25 mouse cellular contexts compared by ENCODE assay signal in genomic region chr9:78559479-78559878, GRCm38 (mm10). TPM values are rescaled to one million over a fixed set of nuclear protein-coding genes. Genes with fewer than 3 reads are reported as not detected.
DNase-seq lines count a peak whose midpoint lies in the region; ATAC-seq and TF ChIP-seq lines count a peak whose summit lies in the region.
"Had no signal": no experiment of that assay in that cellular context is flagged by ENCODE, and none has a peak within 500 bp of the region (broad histone marks: within the 10 kb centered on the region; RNA-seq: fewer than 3 reads in every experiment).

No protein-coding gene starts in this region.

- no peaks in the 10 kb centered on the region for H3K4me1 ChIP-seq in liver, postnatal 0 days (ENCODE audit: insufficient read depth)
- peaks cover 21% of the 10 kb centered on the region for H3K4me1 ChIP-seq in liver, embryonic 12.5 days
- H3K4me1 ChIP-seq in liver, embryonic 15.5 days (replicated peaks), result peaks cover 12% of the 10 kb centered on the region
- H3K4me1 ChIP-seq in forebrain, embryonic 13.5 days, result no peaks in the 10 kb centered on the region
- H3K4me1 ChIP-seq: embryonic facial prominence, embryonic 12.5 days; embryonic facial prominence, embryonic 15.5 days; forebrain, embryonic 15.5 days; hindbrain, embryonic 12.5 days; hindbrain, embryonic 15.5 days had no signal

- H3K4me3 ChIP-seq in liver, postnatal 0 days (ENCODE audit: low read depth, low read length), result no peak overlapping the region
- no peak overlapping the region for H3K4me3 ChIP-seq in liver, embryonic 12.5 days
- no peak overlapping the region for H3K4me3 ChIP-seq in liver, embryonic 15.5 days (replicated peaks)
- H3K4me3 ChIP-seq in forebrain, embryonic 13.5 days, result no peak overlapping the region
- H3K4me3 ChIP-seq: embryonic facial prominence, embryonic 12.5 days; embryonic facial prominence, embryonic 15.5 days; forebrain, embryonic 15.5 days; heart, adult 2 months; hindbrain, embryonic 12.5 days; hindbrain, embryonic 15.5 days had no signal

- no peaks in the 10 kb centered on the region for H3K9me3 ChIP-seq in liver, postnatal 0 days (ENCODE audit: low read length)
- H3K9me3 ChIP-seq in liver, embryonic 12.5 days (replicated peaks), result no peaks in the 10 kb centered on the region
- H3K9me3 ChIP-seq in liver, embryonic 15.5 days (replicated peaks), result no peaks in the 10 kb centered on the region
- H3K9me3 ChIP-seq in forebrain, embryonic 13.5 days (replicated peaks), result no peaks in the 10 kb centered on the region
- H3K9me3 ChIP-seq: embryonic facial prominence, embryonic 12.5 days; embryonic facial prominence, embryonic 15.5 days; forebrain, embryonic 15.5 days; hindbrain, embryonic 12.5 days; hindbrain, embryonic 15.5 days had no signal

- 0 out of 2 replicates have a peak, but pooled peaks cover 3% of the 10 kb centered on the region for H3K36me3 ChIP-seq in liver, postnatal 0 days (replicated peaks; ENCODE audit: insufficient read depth, low read length)
- no peaks in the 10 kb centered on the region; the same call in 1 of the 2 replicates for H3K36me3 ChIP-seq in liver, embryonic 12.5 days
- H3K36me3 ChIP-seq in liver, embryonic 15.5 days (replicated peaks), result no peaks in the 10 kb centered on the region
- H3K36me3 ChIP-seq in forebrain, embryonic 13.5 days (ENCODE audit: poor library complexity, severe bottlenecking), result peaks cover 5% of the 10 kb centered on the region; the same call in 1 of the 2 replicates

- 61% methylated on average over 4 of the region's 4 CpGs for WGBS in liver, postnatal 0 days (ENCODE audit: insufficient replicate concordance)
- WGBS in liver, embryonic 12.5 days (ENCODE audit: insufficient replicate concordance), result 40% methylated on average over 4 of the region's 4 CpGs
- 31% methylated on average over 4 of the region's 4 CpGs for WGBS in liver, embryonic 15.5 days (ENCODE audit: insufficient replicate concordance)
- 90% methylated on average over 4 of the region's 4 CpGs for WGBS in forebrain, embryonic 13.5 days

- TF ChIP-seq EP300 in liver, postnatal 0 days (IDR thresholded peaks at IDR 0.05; ENCODE audit: low read depth), result no peak

- H3K27me3 ChIP-seq in liver, postnatal 0 days (ENCODE audit: insufficient read depth, low read length), result no peaks in the 10 kb centered on the region
- no peaks in the 10 kb centered on the region for H3K27me3 ChIP-seq in liver, embryonic 12.5 days (replicated peaks)
- no peaks in the 10 kb centered on the region for H3K27me3 ChIP-seq in liver, embryonic 15.5 days
- no peaks in the 10 kb centered on the region for H3K27me3 ChIP-seq in forebrain, embryonic 13.5 days
- H3K27me3 ChIP-seq: embryonic facial prominence, embryonic 12.5 days; embryonic facial prominence, embryonic 15.5 days; forebrain, embryonic 15.5 days; hindbrain, embryonic 12.5 days; hindbrain, embryonic 15.5 days; Patski had no signal

- no peak overlapping the region for H3K4me2 ChIP-seq in liver, postnatal 0 days (ENCODE audit: low read depth, low read length)
- H3K4me2 ChIP-seq in liver, embryonic 12.5 days, result no peak overlapping the region
- H3K4me2 ChIP-seq in liver, embryonic 15.5 days, result no peak overlapping the region
- no peak overlapping the region for H3K4me2 ChIP-seq in forebrain, embryonic 13.5 days
- H3K4me2 ChIP-seq: embryonic facial prominence, embryonic 12.5 days; embryonic facial prominence, embryonic 15.5 days; forebrain, embryonic 15.5 days; heart, embryonic 11.5 days; hindbrain, embryonic 12.5 days; hindbrain, embryonic 15.5 days had no signal

- TF ChIP-seq CTCF in liver, postnatal 0 days (IDR thresholded peaks at IDR 0.05; ENCODE audit: low read depth), result no peak

- no peak overlapping the region for H3K9ac ChIP-seq in liver, postnatal 0 days (replicated peaks)
- no peak overlapping the region for H3K9ac ChIP-seq in liver, embryonic 12.5 days
- no peak overlapping the region for H3K9ac ChIP-seq in liver, embryonic 15.5 days
- no peak overlapping the region for H3K9ac ChIP-seq in forebrain, embryonic 13.5 days
- H3K9ac ChIP-seq: embryonic facial prominence, embryonic 12.5 days; embryonic facial prominence, embryonic 15.5 days; forebrain, embryonic 15.5 days; hindbrain, embryonic 12.5 days; hindbrain, embryonic 15.5 days had no signal

- peak; percentile 9 for DNase-seq in liver
- DNase-seq in liver, postnatal 0 days, result no peak
- DNase-seq in heart, adult 8-10 months (ENCODE audit: low spot score), result no peak
- no peak for DNase-seq in right cerebral cortex, postnatal 10 days (ENCODE audit: low spot score in 2 of 2)
- DNase-seq: adrenal gland, postnatal 10 days; adrenal gland, postnatal 36 days; cerebellum, adult 11-12 months; cerebellum, adult 8-10 months; cerebellum, postnatal 10 days; cerebellum, postnatal 36 days; gastrocnemius, postnatal 25 days; heart, adult 2 months had no signal

- H3K27ac ChIP-seq in liver, postnatal 0 days (ENCODE audit: low read depth), result no peak overlapping the region
- H3K27ac ChIP-seq in liver, embryonic 12.5 days, result no peak overlapping the region
- no peak overlapping the region for H3K27ac ChIP-seq in liver, embryonic 15.5 days (replicated peaks)
- no peak overlapping the region for H3K27ac ChIP-seq in forebrain, embryonic 13.5 days
- H3K27ac ChIP-seq: embryonic facial prominence, embryonic 12.5 days; embryonic facial prominence, embryonic 15.5 days; forebrain, embryonic 15.5 days; heart, adult 2 months; hindbrain, embryonic 12.5 days; hindbrain, embryonic 15.5 days had no signal

- ATAC-seq in liver, postnatal 0 days, result no peak
- peak; percentile 35; the same call in 1 of the 2 replicates for ATAC-seq in liver, embryonic 12.5 days
- 0 out of 2 replicates have a peak, but pooled peaks have one; percentile 44 for ATAC-seq in liver, embryonic 15.5 days (ENCODE audit: insufficient read depth)
- ATAC-seq in megakaryocyte-erythroid progenitor cell, adult 5-6 weeks (replicated peaks; ENCODE audit: low FRiP score, low TSS enrichment, poor library complexity, severe bottlenecking), result peak; percentile 70
- no peak for ATAC-seq in forebrain, embryonic 13.5 days
- ATAC-seq: forebrain, embryonic 15.5 days; Patski had no signal

RNA-seq across cellular contexts. Expression of gene Slc17a5, which starts 28.4 kb away (rescaled TPM):
- polyA plus RNA-seq in liver, postnatal 0 days (2015; fragmentation: Nextera tagmentation; extraction: Ambion mirVana), result 5.2 and 6.2 TPM in 2 replicates
- 5.6 and 6.0 TPM in 2 replicates for polyA plus RNA-seq in liver, embryonic 12.5 days (2016; fragmentation: Nextera tagmentation; extraction: Ambion mirVana)
- 4.2 and 4.7 TPM in 2 replicates for polyA plus RNA-seq in liver, embryonic 15.5 days (2015; fragmentation: Nextera tagmentation; extraction: Ambion mirVana)
- 4.8 and 6.4 TPM in 2 replicates for total RNA-seq in megakaryocyte-erythroid progenitor cell, adult 5-6 weeks (2014; fragmentation: Nextera tagmentation)
- 0.94 and 6.0 TPM in 2 replicates for total RNA-seq in megakaryocyte-erythroid progenitor cell, adult 5-6 weeks (2017)
- total RNA-seq in heart, adult 8-10 months (2022), result 1 to 10 TPM; 4.5 to 7.4 (median 5.8) TPM
- polyA plus RNA-seq in forebrain, embryonic 13.5 days (2015; fragmentation: Nextera tagmentation; extraction: Ambion mirVana), result 15.3 and 15.8 TPM in 2 replicates

RNA-seq across cellular contexts. Expression of gene Cd109, which starts 55.9 kb away (rescaled TPM):
- polyA plus RNA-seq in liver, postnatal 0 days (2015; fragmentation: Nextera tagmentation; extraction: Ambion mirVana), result 0.04 TPM in 2 replicates
- 0.38 and 0.50 TPM in 2 replicates for polyA plus RNA-seq in liver, embryonic 12.5 days (2016; fragmentation: Nextera tagmentation; extraction: Ambion mirVana)
- polyA plus RNA-seq in liver, embryonic 15.5 days (2015; fragmentation: Nextera tagmentation; extraction: Ambion mirVana), result 0.08 and 0.17 TPM in 2 replicates
- not detected in 2 replicates for total RNA-seq in megakaryocyte-erythroid progenitor cell, adult 5-6 weeks (2014; fragmentation: Nextera tagmentation)
- total RNA-seq in megakaryocyte-erythroid progenitor cell, adult 5-6 weeks (2017), result not detected in 2 replicates
- total RNA-seq in heart, adult 8-10 months (2022), result 1 to 10 TPM in 1 of 4 experiments, under 1 TPM in 3; 0.50 to 1.2 (median 0.70) TPM
- polyA plus RNA-seq in forebrain, embryonic 13.5 days (2015; fragmentation: Nextera tagmentation; extraction: Ambion mirVana), result 1.6 and 2.1 TPM in 2 replicates
- total RNA-seq: granulocyte monocyte progenitor cell, adult 5-6 weeks; hematopoietic stem cell, adult 5-6 weeks had no signal

Comparison
In these comparisons a context has a peak if more than half of its experiments do, and no peak if none do; other contexts are left out.
1. ATAC-seq: peak in liver, embryonic 12.5 days (single experiment), liver, embryonic 15.5 days (single experiment) and megakaryocyte-erythroid progenitor cell, adult 5-6 weeks (single experiment); none in liver, postnatal 0 days (single experiment) and forebrain, embryonic 13.5 days (single experiment).